Mouse (Mus musculus): ENCODE results near the gene Acrbp.
A peak's percentile ranks its signal among the peaks of the same experiment; 100 is the strongest.

GRCm38 (mm10) chr6:125081797-125082560 is 32.5 kb downstream of the Acrbp start:
- TF ChIP-seq CTCF (IDR thresholded peaks at IDR 0.05; ENCODE audit: low read depth) (peak; percentile 96), EP300 (optimal IDR thresholded peaks at IDR 0.05) (no peak)

All from stomach, postnatal 0 days (tissue).